Mouse (Mus musculus): ENCODE results near the gene Mgat4a.

DNA sequence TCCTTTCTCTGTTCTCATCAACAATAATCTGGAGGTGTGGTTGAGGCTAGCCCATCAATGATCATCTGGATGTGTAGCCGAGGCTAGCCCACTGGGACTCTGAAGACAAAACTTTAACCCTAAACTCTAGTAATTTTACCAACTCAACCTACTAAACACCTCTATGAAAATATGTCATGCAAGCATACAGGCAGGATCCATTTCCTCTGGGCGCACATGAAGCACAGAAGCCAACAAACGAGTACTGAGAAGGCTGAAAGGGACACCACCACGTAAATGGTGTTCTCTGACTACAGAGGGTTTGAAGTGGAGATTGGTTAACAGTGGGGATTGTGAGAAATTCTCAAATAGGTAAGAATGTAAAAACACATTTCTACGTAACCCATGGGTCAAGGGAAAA, 63.6 kb downstream of the Mgat4a start:
- no peak for TF ChIP-seq CTCF (IDR thresholded peaks at IDR 0.05; ENCODE audit: borderline replicate concordance, insufficient read depth, low read depth, low read length)
- TF ChIP-seq POLR2A (IDR thresholded peaks at IDR 0.05; ENCODE audit: borderline replicate concordance, insufficient read depth, low read length): no peak

Measured in cerebellum, adult 2 months (tissue).